Mouse (Mus musculus): ENCODE measurements at regions not wholly inside any gene's neighbourhood (a gene's known extent, or its start where the extent isn't known, plus 50 kb on each side); places are given as distances from the start of the nearest gene placed in this dataset.

DNA sequence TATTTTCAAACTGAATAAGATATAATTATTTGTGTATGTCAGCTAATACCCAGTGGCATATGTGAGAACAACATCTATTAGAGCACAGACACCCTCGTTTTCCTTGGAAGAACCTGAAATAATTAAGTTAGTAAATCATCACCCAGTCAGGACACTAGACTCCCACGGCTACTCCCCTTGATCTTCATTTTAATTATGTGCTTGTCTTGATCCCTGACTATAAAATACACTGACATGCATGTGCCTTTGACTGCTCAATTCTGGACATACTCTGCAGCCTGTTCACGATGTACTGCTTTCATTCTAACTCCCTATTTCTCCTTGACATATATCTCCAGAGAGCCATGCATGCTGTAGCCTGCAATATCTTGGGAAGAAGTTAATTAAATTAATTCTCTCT is 232.7 kb upstream of the Atxn7l3b start:
- H3K27ac ChIP-seq (ENCODE audit: control insufficient read depth, low read depth, low read length), result no peak overlapping the region
- no peaks in the 10 kb centered on the region for H3K27me3 ChIP-seq (ENCODE audit: control insufficient read depth in 1 of 2, insufficient read depth in 2 of 2, low read length in 2 of 2)
- no peaks in the 10 kb centered on the region for H3K4me1 ChIP-seq (ENCODE audit: control insufficient read depth in 1 of 2, insufficient read depth in 2 of 2, low read length in 2 of 2)
- H3K9ac ChIP-seq (ENCODE audit: control insufficient read depth, low read depth, low read length, poor library complexity, severe bottlenecking), result no peak overlapping the region
- no peak overlapping the region for H3K4me3 ChIP-seq (ENCODE audit: control insufficient read depth in 1 of 2, insufficient read depth in 1 of 2, low read depth in 2 of 2, low read length in 2 of 2)
- H3K36me3 ChIP-seq (ENCODE audit: control insufficient read depth in 1 of 2, insufficient read depth in 2 of 2, low read length in 2 of 2), result peaks cover 0 to 7% of the 10 kb centered on the region in 2 experiments; a peak in 2 of 4 replicates
- no peaks in the 10 kb centered on the region for H3K9me3 ChIP-seq (replicated peaks; ENCODE audit: insufficient read depth, low read length)
- TF ChIP-seq CHD1 (IDR thresholded peaks at IDR 0.05; ENCODE audit: low read depth, low read length) (no peak), E2F4 (IDR thresholded peaks at IDR 0.05; ENCODE audit: borderline replicate concordance, low read depth, low read length) (no peak), NRF1 (IDR thresholded peaks at IDR 0.05; ENCODE audit: insufficient read depth, low read depth, low read length, poor library complexity, severe bottlenecking) (no peak), EP300 (IDR thresholded peaks at IDR 0.05; ENCODE audit: low read depth in 1 of 2, low read length in 2 of 2) (no peak), MYB (IDR thresholded peaks at IDR 0.05; ENCODE audit: low read depth, low read length) (no peak), MAFK (IDR thresholded peaks at IDR 0.05; ENCODE audit: borderline replicate concordance, low read depth, low read length) (no peak), KAT2A (conservative IDR thresholded peaks at IDR 0.05; ENCODE audit: low read depth, low read length) (no peak), ZC3H11A (IDR thresholded peaks at IDR 0.05; ENCODE audit: low read depth, low read length) (no peak), POLR2AphosphoS2 (IDR thresholded peaks at IDR 0.05; ENCODE audit: low read length) (no peak), ZKSCAN1 (IDR thresholded peaks at IDR 0.05; ENCODE audit: low read depth, low read length) (no peak), CHD2 (IDR thresholded peaks at IDR 0.05; ENCODE audit: low read length) (no peak), TBP (IDR thresholded peaks at IDR 0.05; ENCODE audit: low read depth, low read length) (no peak), SMC3 (IDR thresholded peaks at IDR 0.05; ENCODE audit: low read depth, low read length) (no peak), NELFE (IDR thresholded peaks at IDR 0.05; ENCODE audit: low read depth, low read length) (no peak), MAZ (IDR thresholded peaks at IDR 0.05; ENCODE audit: low read depth, low read length) (no peak), GATA1 (IDR thresholded peaks at IDR 0.05; ENCODE audit: low read depth, low read length) (no peak), MYC (IDR thresholded peaks at IDR 0.05; ENCODE audit: low read depth, low read length) (no peak), MEF2A (IDR thresholded peaks at IDR 0.05; ENCODE audit: extremely low read depth, insufficient replicate concordance, low read depth, low read length, poor library complexity, severe bottlenecking) (no peak)
- DNase-seq (ENCODE audit: low read depth, low spot score), result no peak
- H3K79me2 ChIP-seq (ENCODE audit: control insufficient read depth, insufficient read depth, low read length, poor library complexity), result no peaks in the 10 kb centered on the region

DNA sequence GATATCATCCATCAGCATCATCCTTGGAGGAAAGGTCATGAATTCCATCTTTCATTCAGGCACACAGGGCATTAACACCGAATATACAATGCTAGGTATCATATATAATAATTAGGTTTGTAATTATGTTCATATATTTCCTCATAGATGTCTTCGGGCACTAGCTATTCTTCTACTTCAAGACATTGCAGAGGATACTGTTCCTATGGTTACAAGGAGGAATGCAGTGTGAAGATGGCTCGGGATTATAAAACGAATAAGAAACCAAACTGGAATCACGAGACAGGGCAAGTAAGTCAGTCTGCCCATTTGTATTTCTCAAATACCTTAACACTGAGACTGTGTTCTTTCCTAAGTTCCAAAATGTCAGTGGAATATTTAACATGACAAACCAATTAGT is 231.3 kb upstream of the Atxn7l3b start:
- H3K27ac ChIP-seq (ENCODE audit: control insufficient read depth, low read depth, low read length), result no peak overlapping the region
- no peak overlapping the region for H3K4me3 ChIP-seq (ENCODE audit: control insufficient read depth in 1 of 2, insufficient read depth in 1 of 2, low read depth in 2 of 2, low read length in 2 of 2)
- no peaks in the 10 kb centered on the region for H3K4me1 ChIP-seq (ENCODE audit: control insufficient read depth in 1 of 2, insufficient read depth in 2 of 2, low read length in 2 of 2)
- TF ChIP-seq NRF1 (IDR thresholded peaks at IDR 0.05; ENCODE audit: insufficient read depth, low read depth, low read length, poor library complexity, severe bottlenecking) (no peak), MYB (IDR thresholded peaks at IDR 0.05; ENCODE audit: low read depth, low read length) (no peak), BHLHE40 (IDR thresholded peaks at IDR 0.05; ENCODE audit: borderline replicate concordance, low read depth, low read length) (no peak), MAZ (IDR thresholded peaks at IDR 0.05; ENCODE audit: low read depth, low read length) (no peak), RAD21 (IDR thresholded peaks at IDR 0.05; ENCODE audit: low read depth, low read length) (no peak), GATA1 (IDR thresholded peaks at IDR 0.05; ENCODE audit: low read depth, low read length) (no peak), ZMIZ1 (IDR thresholded peaks at IDR 0.05; ENCODE audit: low read depth, low read length) (no peak), RCOR1 (IDR thresholded peaks at IDR 0.05; ENCODE audit: low read depth, low read length) (no peak)
- no peaks in the 10 kb centered on the region for H3K79me2 ChIP-seq (ENCODE audit: control insufficient read depth, insufficient read depth, low read length, poor library complexity)
- no peak for DNase-seq (ENCODE audit: low read depth, low spot score)
- no peaks in the 10 kb centered on the region for H3K9me3 ChIP-seq (replicated peaks; ENCODE audit: insufficient read depth, low read length)
- no peak overlapping the region for H3K9ac ChIP-seq (ENCODE audit: control insufficient read depth, low read depth, low read length, poor library complexity, severe bottlenecking)
- H3K36me3 ChIP-seq (ENCODE audit: control insufficient read depth in 1 of 2, insufficient read depth in 2 of 2, low read length in 2 of 2), result peaks cover 0 to 7% of the 10 kb centered on the region in 2 experiments; a peak in 2 of 4 replicates
- no peaks in the 10 kb centered on the region for H3K27me3 ChIP-seq (ENCODE audit: control insufficient read depth in 1 of 2, insufficient read depth in 2 of 2, low read length in 2 of 2)
